Mouse (Mus musculus) cortical plate, adult 2 months (tissue): ENCODE data around the gene Cfap52.

ENCODE experiments used
- CTCF ChIP-seq: fragments of 200-500 bp; IDR thresholded peaks from 2 replicates; pipeline ENCODE4 v1.5.1; 2011; ENCODE audit warnings: mild to moderate bottlenecking, control low read depth, low read length; ENCODE audit not compliant: insufficient read depth; ENCODE audit errors: extremely low read depth
- POLR2A ChIP-seq: fragments of 200-500 bp; IDR thresholded peaks from 2 replicates; pipeline ENCODE4 v1.6.1; 2011; ENCODE audit warnings: mild to moderate bottlenecking, low read length, control low read depth; ENCODE audit not compliant: insufficient read depth; ENCODE audit errors: extremely low read depth

DNA sequence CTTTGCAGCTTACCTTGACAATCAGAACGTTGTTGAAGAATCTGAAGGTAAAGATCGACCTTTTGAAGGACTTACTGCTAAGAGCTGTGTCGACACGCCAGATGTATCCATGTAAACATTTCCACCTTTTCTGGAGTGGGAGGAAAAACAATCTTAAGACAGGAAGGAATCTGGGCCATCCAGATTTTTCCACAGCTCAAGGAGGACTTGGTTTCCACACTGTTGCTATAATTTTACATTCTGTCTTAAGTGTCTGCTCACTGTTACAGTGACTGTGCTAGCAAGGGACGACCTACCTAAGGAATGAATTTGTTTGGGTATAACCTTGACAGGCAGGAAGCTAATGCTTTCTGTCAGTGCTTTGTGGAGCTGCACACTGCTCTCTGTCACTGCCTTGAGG, 7.8 kb upstream of the Cfap52 start:
- TF ChIP-seq CTCF (no peak), POLR2A (no peak)
